Mouse (Mus musculus): Measurements from ENCODE around the gene Tor1aip1. TPM values are rescaled to one million over a fixed set of nuclear protein-coding genes. Genes with fewer than 3 reads are reported as not detected.

Tor1aip1 gene
- polyA plus RNA-seq, 1 experiment from 2014 or later = 36.0 TPM

Other genes starting within 250 kb of the Tor1aip1 start
- gene Qsox1, start 223.6 kb downstream of the Tor1aip1 start, polyA plus RNA-seq (2014; fragmentation: Nextera tagmentation; extraction: Ambion mirVana) = 8.4 and 8.8 TPM in 2 replicates
- gene Cep350, start 63.2 kb downstream of the Tor1aip1 start, polyA plus RNA-seq (2014; fragmentation: Nextera tagmentation; extraction: Ambion mirVana) = 7.1 and 9.7 TPM in 2 replicates
- gene Tor1aip2, start 1.1 kb downstream of the Tor1aip1 start, polyA plus RNA-seq (2014; fragmentation: Nextera tagmentation; extraction: Ambion mirVana) = 112 and 116 TPM in 2 replicates
- 2.6 and 3.2 TPM in 2 replicates for gene Fam163a, start 168.5 kb upstream of the Tor1aip1 start, polyA plus RNA-seq (2014; fragmentation: Nextera tagmentation; extraction: Ambion mirVana)